In genomic region chr7:70548936-70549450, GRCm38 (mm10) we compare ENCODE assay signal across 17 mouse cellular contexts.
"Had no signal": no experiment of that assay in that cellular context is flagged by ENCODE, and none has a peak within 500 bp of the region (broad histone marks: within the 10 kb centered on the region; RNA-seq: fewer than 3 reads in every experiment).

No protein-coding gene starts in this region.

- H3K4me2 ChIP-seq: hindbrain, embryonic 15.5 days; lung, embryonic 14.5 days; neural tube, embryonic 15.5 days; stomach, embryonic 15.5 days had no signal

- H3K27me3 ChIP-seq: hindbrain, embryonic 15.5 days; neural tube, embryonic 15.5 days; stomach, embryonic 15.5 days had no signal

- ATAC-seq: inflammation-experienced regulatory T-cells, adult 6 months; intestine, postnatal 0 days had no signal

- H3K4me1 ChIP-seq: hindbrain, embryonic 15.5 days; midbrain, embryonic 10.5 days; neural tube, embryonic 15.5 days; stomach, embryonic 15.5 days had no signal

- H3K4me3 ChIP-seq: hindbrain, embryonic 15.5 days; left cerebral cortex, adult 2 months; limb, embryonic 10.5 days; midbrain, embryonic 10.5 days; myocyte; neural tube, embryonic 15.5 days; stomach, embryonic 15.5 days had no signal

- H3K9me3 ChIP-seq: hindbrain, embryonic 15.5 days; limb, embryonic 10.5 days; midbrain, embryonic 10.5 days; neural tube, embryonic 15.5 days; stomach, embryonic 15.5 days had no signal

- H3K27ac ChIP-seq: hindbrain, embryonic 15.5 days; left cerebral cortex, adult 2 months; limb, embryonic 10.5 days; liver, embryonic 14.5 days; midbrain, embryonic 10.5 days; neural tube, embryonic 15.5 days; stomach, embryonic 15.5 days had no signal

- H3K9ac ChIP-seq: hindbrain, embryonic 15.5 days; liver, embryonic 14.5 days; lung, embryonic 14.5 days; neural tube, embryonic 15.5 days; stomach, embryonic 15.5 days had no signal

- DNase-seq: lung, postnatal 10 days; lung, postnatal 4 days; midbrain, embryonic 14.5 days; retina, postnatal 1 day; thymus, adult 2 months; thymus, postnatal 25 days had no signal

- H3K36me3 ChIP-seq: hindbrain, embryonic 15.5 days; limb, embryonic 10.5 days; midbrain, embryonic 10.5 days; neural tube, embryonic 15.5 days; stomach, embryonic 15.5 days had no signal
